Mouse (Mus musculus) neural tube, embryonic 15.5 days (tissue): ENCODE measurements around the gene Slc7a15. TPM values are rescaled to one million over a fixed set of nuclear protein-coding genes. Genes with fewer than 3 reads are reported as not detected.

Experiments
- ATAC-seq: fragments of 200-750 bp; cut with Nextera tagmentation; 2 replicates; pipeline ENCODE4 v1.8.0; 2017; ENCODE audit warnings: mild to moderate bottlenecking, moderate TSS enrichment, moderate library complexity; ENCODE audit not compliant: low FRiP score
- H3K27ac ChIP-seq: fragments of 300-500 bp; sonication (generic); replicated peaks from 2 replicates; pipeline ENCODE4 v1.5.1; 2015; ENCODE audit warnings: mild to moderate bottlenecking, inconsistent platforms
- H3K27me3 ChIP-seq: fragments of 300-500 bp; sonication (generic); replicated peaks from 2 replicates; pipeline ENCODE4 v1.6.1; 2015; ENCODE audit warnings: inconsistent platforms
- H3K36me3 ChIP-seq: fragments of 300-500 bp; sonication (generic); 2 replicates; pipeline ENCODE4 v1.6.1; 2015; ENCODE audit warnings: inconsistent platforms
- H3K4me1 ChIP-seq: fragments of 300-500 bp; sonication (generic); 2 replicates; pipeline ENCODE4 v1.6.1; 2015; ENCODE audit warnings: inconsistent platforms
- H3K4me2 ChIP-seq: fragments of 300-500 bp; sonication (generic); 2 replicates; pipeline ENCODE4 v1.6.1; 2015; ENCODE audit warnings: inconsistent platforms, mild to moderate bottlenecking, moderate library complexity
- H3K4me3 ChIP-seq: fragments of 300-500 bp; sonication (generic); replicated peaks from 2 replicates; pipeline ENCODE4 v1.5.1; 2015; ENCODE audit warnings: mild to moderate bottlenecking, inconsistent platforms
- H3K9ac ChIP-seq: fragments of 300-500 bp; sonication (generic); replicated peaks from 2 replicates; pipeline ENCODE4 v1.6.1; 2015; ENCODE audit warnings: mild to moderate bottlenecking, inconsistent platforms
- H3K9me3 ChIP-seq: fragments of 300-500 bp; sonication (generic); replicated peaks from 2 replicates; pipeline ENCODE4 v1.6.1; 2016; ENCODE audit warnings: inconsistent platforms
- WGBS: fragments of 180-500 bp; shearing (Covaris S2); methylation state at CpG from one replicate; pipeline ENCODE4 v1.1.7; 2015; ENCODE audit warnings: mixed read lengths; 5-methylcytosine and 5-hydroxymethylcytosine counted together
- polyA plus RNA-seq: library from polyadenylated mRNA; unstranded; fragments of >200 nt; fragmentation: Nextera tagmentation; extraction: Ambion mirVana; gene quantifications from 2 replicates; pipeline ENCODE4 v1.2.1, GENCODE M21; 2015

Slc7a15 gene
- polyA plus RNA-seq, 1 experiment from 2014 or later: not detected

DNA sequence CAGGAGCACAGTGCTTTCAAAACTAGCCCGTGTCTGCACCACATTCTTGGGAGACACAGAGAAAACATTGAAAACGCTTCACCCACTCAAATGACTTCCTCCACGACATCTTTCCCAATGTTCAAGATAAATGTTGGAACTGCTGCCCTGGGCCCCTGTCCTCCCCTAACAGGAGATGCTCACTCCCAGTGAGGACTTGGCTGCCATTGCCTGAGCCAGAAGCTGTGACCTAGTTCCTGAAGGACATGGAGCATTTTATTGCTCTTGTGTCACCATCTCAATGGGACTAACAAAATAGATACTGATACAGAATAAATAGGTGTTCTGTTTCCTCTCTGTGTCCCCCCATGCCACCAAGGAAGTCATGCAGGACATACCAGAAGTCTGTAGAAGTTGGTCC, 104.2 kb downstream of the Slc7a15 start:
- H3K36me3 ChIP-seq: no peaks in the 10 kb centered on the region
- 88% methylated on average over 3 of the region's 3 CpGs for WGBS
- H3K9ac ChIP-seq: no peak overlapping the region
- H3K4me2 ChIP-seq: no peak overlapping the region
- H3K9me3 ChIP-seq: no peaks in the 10 kb centered on the region
- H3K4me1 ChIP-seq: peaks cover 19% of the 10 kb centered on the region
- no peak overlapping the region for H3K27ac ChIP-seq
- no peaks in the 10 kb centered on the region for H3K27me3 ChIP-seq
- H3K4me3 ChIP-seq: no peak overlapping the region
- no peak for ATAC-seq

DNA sequence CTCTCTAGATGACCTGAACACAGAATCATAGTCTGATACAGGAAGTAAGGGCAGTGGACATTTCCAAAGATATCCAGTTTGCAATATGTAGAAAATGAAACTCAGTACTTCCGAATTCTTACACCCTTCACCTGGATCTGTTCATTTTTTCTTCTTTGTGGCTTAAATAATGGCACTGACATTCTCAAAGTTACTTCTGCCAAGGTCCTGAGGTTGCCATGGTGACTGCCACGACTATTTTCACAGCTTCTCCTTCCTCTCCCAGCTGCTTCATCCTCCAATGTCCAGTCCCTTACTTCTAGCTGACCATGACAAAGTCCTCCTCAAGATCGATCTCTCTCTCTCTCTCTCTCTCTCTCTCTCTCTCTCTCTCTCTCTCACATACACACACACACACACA, 105.5 kb downstream of the Slc7a15 start:
- Histone ChIP-seq H3K27me3 (no peaks in the 10 kb centered on the region), H3K9me3 (no peaks in the 10 kb centered on the region), H3K36me3 (no peaks in the 10 kb centered on the region), H3K9ac (no peak overlapping the region), H3K4me1 (peaks cover 20% of the 10 kb centered on the region), H3K4me2 (no peak overlapping the region), H3K4me3 (no peak overlapping the region), H3K27ac (no peak overlapping the region)
- no peak for ATAC-seq
- 52% methylated on average over 3 of the region's 3 CpGs for WGBS

DNA sequence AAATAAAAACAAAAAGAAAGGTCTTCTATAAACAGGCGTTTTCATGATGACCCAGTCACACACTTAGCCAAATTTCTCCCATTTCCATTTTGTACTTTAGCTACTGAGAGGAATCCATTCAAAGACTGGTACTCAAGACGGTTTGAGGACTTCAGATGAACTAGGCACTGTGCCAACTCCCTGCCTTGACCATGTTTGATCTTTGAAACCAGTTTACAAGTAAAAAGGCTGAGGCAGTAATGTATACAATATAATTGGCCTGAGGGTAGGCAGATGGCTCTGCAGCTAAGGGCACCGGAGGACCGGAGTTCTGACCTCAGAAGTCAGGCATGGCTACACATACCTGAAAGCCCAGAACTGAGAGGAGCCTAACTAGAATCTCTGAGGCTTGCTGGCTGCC, 109.8 kb downstream of the Slc7a15 start:
- no peak overlapping the region for H3K9ac ChIP-seq
- WGBS: 58% methylated on average over 4 of the region's 4 CpGs
- H3K9me3 ChIP-seq: no peaks in the 10 kb centered on the region
- ATAC-seq: no peak
- H3K27me3 ChIP-seq: no peaks in the 10 kb centered on the region
- H3K4me2 ChIP-seq: no peak overlapping the region
- H3K36me3 ChIP-seq: no peaks in the 10 kb centered on the region
- H3K4me1 ChIP-seq: peaks cover 5% of the 10 kb centered on the region
- H3K27ac ChIP-seq: no peak overlapping the region
- H3K4me3 ChIP-seq: no peak overlapping the region

DNA sequence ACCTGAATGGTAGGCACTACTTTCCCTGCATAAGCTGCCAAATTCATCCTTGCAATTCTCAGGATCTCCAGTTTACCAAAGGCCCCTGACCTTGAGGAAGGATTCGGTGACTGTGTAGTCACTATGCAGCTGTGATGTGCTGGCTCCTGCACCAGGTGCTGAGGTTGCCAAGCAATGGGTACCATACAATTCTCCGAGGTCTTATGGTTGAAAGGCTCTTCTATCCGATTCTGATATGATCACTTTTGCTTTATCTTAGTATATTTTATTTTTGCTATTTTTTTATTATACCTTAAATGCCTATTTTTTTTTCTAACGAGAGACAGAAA, 110.2 kb downstream of the Slc7a15 start:
- 89% methylated on average over 4 of the region's 4 CpGs for WGBS
- Histone ChIP-seq H3K27ac (no peak overlapping the region), H3K9me3 (no peaks in the 10 kb centered on the region), H3K36me3 (no peaks in the 10 kb centered on the region), H3K4me3 (no peak overlapping the region), H3K4me1 (peaks cover 5% of the 10 kb centered on the region), H3K27me3 (no peaks in the 10 kb centered on the region), H3K9ac (no peak overlapping the region), H3K4me2 (no peak overlapping the region)
- no peak for ATAC-seq

DNA sequence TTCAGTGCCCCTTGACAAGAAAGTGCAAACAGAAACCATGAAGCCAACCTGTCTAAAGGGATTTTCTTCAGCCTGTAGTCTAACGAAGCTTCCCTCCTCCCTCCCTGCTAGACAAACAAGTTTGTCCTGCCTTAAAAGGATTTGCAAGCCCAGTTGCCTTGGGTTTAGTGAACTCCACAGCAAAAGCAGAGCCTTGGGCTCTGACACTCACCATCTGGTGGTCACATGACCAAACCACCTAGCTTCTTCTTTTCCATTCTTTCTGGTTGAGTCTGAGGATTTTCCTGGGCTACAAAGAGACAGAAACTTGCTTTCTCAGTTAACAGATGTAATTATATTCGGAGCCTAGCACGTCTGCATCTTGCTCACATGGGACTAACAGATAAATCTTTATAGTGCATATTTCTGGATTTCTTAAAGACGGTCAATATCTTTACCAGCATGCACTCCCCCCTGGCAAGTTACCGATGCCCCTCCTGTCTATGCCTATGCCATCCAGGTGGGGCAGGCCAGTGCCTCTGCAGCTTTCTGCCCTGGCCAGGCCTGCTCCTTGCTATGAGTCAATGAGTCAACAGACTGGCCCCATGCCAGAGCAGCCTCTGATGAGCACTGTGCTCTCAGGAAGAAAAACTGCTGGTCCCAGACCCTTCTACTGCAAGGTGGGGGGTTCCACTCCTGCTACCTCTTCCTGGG, 110.8 kb downstream of the Slc7a15 start:
- Histone ChIP-seq H3K36me3 (no peaks in the 10 kb centered on the region), H3K27ac (no peak overlapping the region), H3K9ac (no peak overlapping the region), H3K9me3 (no peaks in the 10 kb centered on the region), H3K4me3 (no peak overlapping the region), H3K27me3 (no peaks in the 10 kb centered on the region), H3K4me2 (no peak overlapping the region), H3K4me1 (peaks cover 5% of the 10 kb centered on the region)
- no peak for ATAC-seq
- WGBS: 74% methylated on average over 5 of the region's 5 CpGs

DNA sequence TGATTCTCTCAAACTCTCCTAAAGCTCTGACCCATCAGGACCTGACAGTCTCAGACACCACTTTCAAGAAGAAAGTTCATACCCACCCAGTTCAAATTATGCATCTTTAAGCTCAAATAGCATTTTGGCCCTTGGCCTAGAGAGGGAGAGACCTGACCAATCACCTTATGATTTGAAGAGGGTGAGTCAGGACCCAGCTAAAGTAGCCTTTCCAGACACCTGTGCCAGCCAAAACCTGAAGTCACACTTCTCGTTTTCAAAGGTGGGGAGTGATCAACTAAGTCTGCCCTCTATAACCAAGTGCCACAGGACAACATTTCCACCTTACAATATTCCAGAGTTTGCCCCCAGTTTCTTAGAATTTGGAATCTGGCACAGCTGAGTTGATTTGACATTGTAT, 111.6 kb downstream of the Slc7a15 start:
- H3K9me3 ChIP-seq: no peaks in the 10 kb centered on the region
- no peaks in the 10 kb centered on the region for H3K36me3 ChIP-seq
- no peak overlapping the region for H3K27ac ChIP-seq
- no peak overlapping the region for H3K4me3 ChIP-seq
- no peak overlapping the region for H3K4me2 ChIP-seq
- no peak for ATAC-seq
- H3K27me3 ChIP-seq: no peaks in the 10 kb centered on the region
- peaks cover 5% of the 10 kb centered on the region for H3K4me1 ChIP-seq
- 84% methylated on average over 1 of the region's 1 CpGs for WGBS
- no peak overlapping the region for H3K9ac ChIP-seq

DNA sequence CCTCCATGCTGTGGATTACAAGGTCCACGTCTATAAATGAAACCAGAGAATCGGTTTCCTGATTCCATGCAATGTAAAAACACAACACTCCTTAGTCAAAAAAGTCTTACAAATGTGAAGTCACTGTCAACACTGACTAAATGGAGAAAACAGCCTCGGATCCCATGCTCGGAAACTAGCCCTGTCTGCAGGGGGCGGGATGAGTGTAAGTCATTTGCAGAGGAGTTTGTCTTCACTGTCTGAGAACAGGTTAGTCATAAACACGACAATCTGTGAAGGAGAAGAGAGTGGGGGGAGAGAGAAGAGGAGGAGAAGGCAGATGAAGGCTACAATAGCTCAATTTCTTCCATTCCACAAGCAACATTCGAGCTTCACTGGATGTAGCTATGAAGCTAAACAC, 113.6 kb downstream of the Slc7a15 start:
- Histone ChIP-seq H3K36me3 (no peaks in the 10 kb centered on the region), H3K9ac (no peak overlapping the region), H3K4me2 (no peak overlapping the region), H3K4me3 (no peak overlapping the region), H3K27ac (no peak overlapping the region), H3K4me1 (peaks cover 5% of the 10 kb centered on the region), H3K9me3 (no peaks in the 10 kb centered on the region), H3K27me3 (no peaks in the 10 kb centered on the region)
- no peak for ATAC-seq
- WGBS: 82% methylated on average over 7 of the region's 7 CpGs

DNA sequence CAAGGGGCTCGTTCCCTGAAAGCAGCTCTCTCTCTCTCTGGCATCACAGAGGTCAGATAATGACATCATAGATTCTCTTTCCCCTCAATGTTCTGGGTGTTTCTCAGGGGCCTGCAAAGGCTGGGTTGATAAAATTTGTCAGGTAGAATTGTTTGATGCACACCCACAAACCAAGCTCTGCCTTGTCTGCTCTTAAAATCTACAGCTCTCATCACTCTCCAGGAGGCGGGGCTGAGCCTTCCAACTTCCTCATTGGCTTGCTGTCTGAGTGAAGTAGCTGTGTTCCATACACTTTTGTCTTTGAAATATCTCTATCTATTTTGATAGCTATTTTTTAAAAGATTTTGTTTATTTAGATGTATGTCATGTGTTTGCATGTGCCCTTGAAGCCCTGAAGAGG, 116.7 kb downstream of the Slc7a15 start:
- ATAC-seq: no peak
- Histone ChIP-seq H3K4me3 (no peak overlapping the region), H3K4me1 (no peaks in the 10 kb centered on the region), H3K36me3 (no peaks in the 10 kb centered on the region), H3K27ac (no peak overlapping the region), H3K9ac (no peak overlapping the region), H3K9me3 (no peaks in the 10 kb centered on the region), H3K27me3 (no peaks in the 10 kb centered on the region), H3K4me2 (no peak overlapping the region)
- 76% methylated on average over 2 of the region's 2 CpGs for WGBS

Other genes starting within 250 kb of the Slc7a15 start
- 77.0 and 91.1 TPM in 2 replicates for gene Rhob, start 99.1 kb downstream of the Slc7a15 start, polyA plus RNA-seq
- gene Pum2, start 75.1 kb upstream of the Slc7a15 start, polyA plus RNA-seq: 40.4 and 43.8 TPM in 2 replicates
- 15.0 and 26.1 TPM in 2 replicates for gene Sdc1, start 172.3 kb upstream of the Slc7a15 start, polyA plus RNA-seq